In genomic region chr1:132571613-132572012, GRCm38 (mm10) we compare ENCODE assay signal across 23 mouse cellular contexts. TPM values are rescaled to one million over a fixed set of nuclear protein-coding genes. Genes with fewer than 3 reads are reported as not detected.
DNase-seq lines count a peak whose midpoint lies in the region; ATAC-seq and TF ChIP-seq lines count a peak whose summit lies in the region.
"Had no signal": no experiment of that assay in that cellular context is flagged by ENCODE, and none has a peak within 500 bp of the region (broad histone marks: within the 10 kb centered on the region; RNA-seq: fewer than 3 reads in every experiment).

No protein-coding gene starts in this region.

- no peak overlapping the region for H3K9ac ChIP-seq in forebrain, embryonic 16.5 days (replicated peaks; ENCODE audit: low read depth, low read length)
- H3K9ac ChIP-seq in forebrain, postnatal 0 days, result no peak overlapping the region
- H3K9ac ChIP-seq: forebrain, embryonic 13.5 days; hindbrain, embryonic 14.5 days had no signal

- H3K27ac ChIP-seq in forebrain, embryonic 16.5 days (ENCODE audit: low read length), result peak overlapping the region; percentile 82
- no peak overlapping the region for H3K27ac ChIP-seq in forebrain, postnatal 0 days (ENCODE audit: low read depth, low read length)
- H3K27ac ChIP-seq: forebrain, embryonic 13.5 days; gastrocnemius, adult 2 months; hindbrain, embryonic 14.5 days had no signal

- no peaks in the 10 kb centered on the region for H3K27me3 ChIP-seq in forebrain, embryonic 16.5 days (replicated peaks; ENCODE audit: control insufficient read depth, insufficient read depth, low read length)
- no peaks in the 10 kb centered on the region for H3K27me3 ChIP-seq in forebrain, postnatal 0 days (ENCODE audit: insufficient read depth, low read length)
- H3K27me3 ChIP-seq: forebrain, embryonic 13.5 days had no signal

- peaks cover 9% of the 10 kb centered on the region; the same call in 1 of the 2 replicates for H3K36me3 ChIP-seq in forebrain, embryonic 16.5 days (ENCODE audit: control insufficient read depth, insufficient read depth)
- peaks cover 14% of the 10 kb centered on the region for H3K36me3 ChIP-seq in forebrain, postnatal 0 days (ENCODE audit: insufficient read depth)
- H3K36me3 ChIP-seq: forebrain, embryonic 10.5 days had no signal

- H3K4me2 ChIP-seq in forebrain, embryonic 16.5 days (ENCODE audit: low read length), result no peak overlapping the region
- no peak overlapping the region for H3K4me2 ChIP-seq in forebrain, postnatal 0 days (ENCODE audit: low read depth)
- H3K4me2 ChIP-seq: forebrain, embryonic 13.5 days; heart, embryonic 11.5 days; hindbrain, embryonic 14.5 days had no signal

- TF ChIP-seq CTCF in forebrain, postnatal 0 days (IDR thresholded peaks at IDR 0.05; ENCODE audit: low read depth), result no peak

- 90% methylated on average over 1 of the region's 1 CpGs for WGBS in forebrain, embryonic 16.5 days
- 77% methylated on average over 1 of the region's 1 CpGs for WGBS in forebrain, postnatal 0 days

- no peaks in the 10 kb centered on the region for H3K9me3 ChIP-seq in forebrain, embryonic 16.5 days (ENCODE audit: control insufficient read depth, low read length)
- H3K9me3 ChIP-seq in forebrain, postnatal 0 days (ENCODE audit: low read length), result no peaks in the 10 kb centered on the region
- H3K9me3 ChIP-seq: forebrain, embryonic 10.5 days; forebrain, embryonic 13.5 days had no signal

- no peak overlapping the region for H3K4me3 ChIP-seq in forebrain, embryonic 16.5 days (replicated peaks; ENCODE audit: low read length)
- no peak overlapping the region for H3K4me3 ChIP-seq in forebrain, postnatal 0 days (ENCODE audit: low read depth, low read length)
- H3K4me3 ChIP-seq: forebrain, embryonic 10.5 days; forebrain, embryonic 13.5 days; gastrocnemius, adult 2 months had no signal

- ATAC-seq in forebrain, embryonic 16.5 days, result no peak
- ATAC-seq in forebrain, postnatal 0 days, result no peak
- ATAC-seq: activated CD4-positive, CD25-positive, alpha-beta regulatory T cell, adult 4 months; forebrain, embryonic 13.5 days; hindbrain, postnatal 0 days; inflammation-experienced regulatory T-cells, adult 6 months; intestine, embryonic 16.5 days had no signal

- DNase-seq in cerebellum, adult 11-12 months, result peak; percentile 40
- no peak for DNase-seq in cerebellum, adult 11 months
- peak; percentile 55 for DNase-seq in cerebellum, adult 9-11 months
- no peak for DNase-seq in cerebellum, adult 8-10 months
- no peak for DNase-seq in forebrain, postnatal 0 days
- no peak for DNase-seq in adrenal gland, adult 8-10 months
- DNase-seq: adrenal gland, postnatal 10 days; adrenal gland, postnatal 36 days; gastrocnemius, adult 2 months; gastrocnemius, postnatal 14 days; heart, adult 11 months; kidney, adult 18-20 months; kidney, adult 9 months had no signal

- H3K4me1 ChIP-seq in forebrain, embryonic 16.5 days (replicated peaks; ENCODE audit: control insufficient read depth, insufficient read depth, low read length), result peaks cover 22% of the 10 kb centered on the region
- no peaks in the 10 kb centered on the region for H3K4me1 ChIP-seq in forebrain, postnatal 0 days (ENCODE audit: insufficient read depth)

RNA-seq across cellular contexts. Expression of gene Cntn2, which starts 28.6 kb away (rescaled TPM):
- 134 and 147 TPM in 2 replicates for polyA plus RNA-seq in forebrain, embryonic 16.5 days (2015; fragmentation: Nextera tagmentation; extraction: Ambion mirVana)
- 101 and 104 TPM in 2 replicates for total RNA-seq in forebrain, postnatal 0 days (2014; rRNA removed)
- polyA plus RNA-seq in forebrain, postnatal 0 days (2015; fragmentation: Nextera tagmentation; extraction: Ambion mirVana), result 41.0 and 43.9 TPM in 2 replicates
- total RNA-seq in adrenal gland, adult 8-10 months (2022), result under 1 TPM; 0.10 to 0.34 (median 0.18) TPM
- total RNA-seq: adrenal gland, postnatal 36 days; hematopoietic stem cell, adult 5-6 weeks had no signal
- polyA plus RNA-seq: activated CD4-positive, CD25-positive, alpha-beta regulatory T cell, adult 4 months; inflammation-experienced regulatory T-cells, adult 6 months had no signal

Comparison
In these comparisons a context has a peak if more than half of its experiments do, and no peak if none do; other contexts are left out.
1. DNase-seq: peak in cerebellum, adult 11-12 months (single experiment) and cerebellum, adult 9-11 months (single experiment); none in cerebellum, adult 11 months (single experiment), cerebellum, adult 8-10 months (single experiment), forebrain, postnatal 0 days (single experiment) and adrenal gland, adult 8-10 months (single experiment).
2. RNA of gene Cntn2, which starts 28.6 kb away (total RNA-seq): 101 to 104 TPM in forebrain, postnatal 0 days; 0.10 to 0.34 TPM in adrenal gland, adult 8-10 months; every median in the first group is over 10 times any median in the second.